Mouse (Mus musculus) lung, adult 18-20 months (tissue): Measurements from ENCODE around the gene Flvcr1.
"Not testable (repeated sequence)": the region's sequence is repeated elsewhere in the genome, so short reads cannot be mapped to it uniquely, and the experiment has no call there.

ENCODE experiments used
- DNase-seq, 2 experiments: peaks; one replicate each; pipeline ENCODE4 v3.0.0; 2022; ENCODE audit warnings: mixed read lengths in 2 of 2

Gene Flvcr1

DNA sequence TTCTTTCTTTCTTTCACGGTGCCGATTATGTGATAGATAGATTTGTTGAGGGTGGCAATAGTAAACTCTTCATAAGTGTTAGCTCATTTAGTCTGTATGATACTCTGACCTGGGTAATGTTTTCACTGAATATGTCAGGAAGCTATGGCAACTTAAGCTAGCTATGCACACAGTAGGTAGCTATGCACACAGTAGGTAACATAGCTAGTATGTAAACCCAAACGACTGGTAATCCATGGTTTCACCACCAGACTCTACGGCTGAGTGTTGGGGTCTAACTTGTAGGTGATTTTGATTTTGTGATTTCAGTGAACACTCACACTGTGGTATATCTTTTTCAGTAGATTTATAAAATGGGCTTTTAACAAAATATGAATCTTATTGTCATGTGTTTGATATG lies 12.0 kb upstream of the Flvcr1 start:
- no peak for DNase-seq

GRCm38 (mm10) chr1:191036554-191037334 lies 10.8 kb upstream of the Flvcr1 start, which contains the start of gene Spata45:
Gene Spata45 (plus strand): TSS chr1:191036639.
- no peak for DNase-seq

GRCm38 (mm10) chr1:191035649-191036048 lies 9.7 kb upstream of the Flvcr1 start:
- no peak for DNase-seq

- not testable (repeated sequence) for DNase-seq
Observed at GRCm38 (mm10) chr1:191030922-191031425, 5.0 kb upstream of the Flvcr1 start.

- DNase-seq, result no peak
Observed at GRCm38 (mm10) chr1:191030182-191030581, 4.2 kb upstream of the Flvcr1 start.

DNA sequence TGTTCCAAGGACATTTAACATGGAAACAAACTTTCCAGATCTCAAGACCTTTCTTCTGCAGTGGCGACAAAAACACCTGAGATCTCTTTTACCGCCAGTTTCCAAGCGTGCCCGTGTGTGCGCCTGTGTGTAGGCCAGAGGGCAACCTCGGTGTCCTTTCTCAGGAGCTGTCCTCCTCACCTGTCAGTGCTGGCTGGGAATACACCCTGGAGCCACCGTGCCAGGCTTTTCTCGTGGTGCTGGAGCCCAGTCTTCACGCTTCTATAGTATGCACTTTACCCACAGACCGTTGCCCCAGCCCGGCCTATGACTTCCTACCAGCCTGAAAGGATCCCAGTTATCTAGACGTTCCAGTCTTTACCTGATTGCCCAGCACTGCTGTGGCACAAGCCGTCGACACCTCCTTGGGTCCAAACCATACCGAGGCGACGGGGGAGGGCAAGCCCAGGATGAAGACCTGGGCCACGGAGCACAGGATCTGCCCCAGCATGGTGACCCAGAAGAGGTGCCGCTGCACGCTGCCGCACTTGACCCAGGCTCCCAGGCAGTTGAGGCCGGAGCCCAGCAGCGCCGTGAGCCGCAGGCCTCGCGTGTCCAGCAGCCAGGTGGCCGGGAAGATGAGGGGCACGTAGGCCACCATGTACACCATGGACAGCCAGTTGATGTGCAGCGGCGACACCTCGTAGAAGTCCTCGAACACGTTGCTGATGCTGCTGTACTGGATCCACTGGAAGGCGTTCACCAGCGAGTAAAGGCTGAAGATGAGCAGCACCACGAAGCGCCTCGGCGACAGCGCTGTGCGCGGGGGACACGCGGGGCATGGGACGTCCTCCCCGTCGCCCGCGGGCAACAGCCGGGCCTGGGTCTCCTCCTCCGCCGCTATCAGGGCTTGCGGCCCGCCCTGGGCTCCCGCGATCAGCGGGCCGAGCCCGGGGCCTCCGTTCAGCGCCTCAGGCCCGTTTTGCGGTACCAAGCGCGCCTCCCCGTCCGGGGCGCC lies 644 bp downstream of the Flvcr1 start:
- DNase-seq, result peak; percentile 28 to 32

DNA sequence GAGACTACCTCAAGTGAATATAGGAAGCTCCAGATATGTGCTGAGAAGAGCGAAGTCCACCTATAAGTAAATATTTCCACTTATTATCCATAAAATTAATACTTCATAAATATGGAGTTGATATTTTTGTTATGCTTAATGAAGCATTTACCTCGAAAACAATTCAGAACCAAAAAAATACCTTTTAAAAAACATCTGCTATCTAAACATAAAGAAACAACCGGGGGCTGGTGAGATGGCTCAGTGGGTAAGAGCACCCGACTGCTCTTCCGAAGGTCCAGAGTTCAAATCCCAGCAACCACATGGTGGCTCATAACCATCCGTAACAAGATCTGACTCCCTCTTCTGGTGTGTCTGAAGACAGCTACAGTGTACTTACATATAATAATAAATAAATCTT lies 2.2 kb downstream of the Flvcr1 start:
- DNase-seq, result not testable (repeated sequence)

DNA sequence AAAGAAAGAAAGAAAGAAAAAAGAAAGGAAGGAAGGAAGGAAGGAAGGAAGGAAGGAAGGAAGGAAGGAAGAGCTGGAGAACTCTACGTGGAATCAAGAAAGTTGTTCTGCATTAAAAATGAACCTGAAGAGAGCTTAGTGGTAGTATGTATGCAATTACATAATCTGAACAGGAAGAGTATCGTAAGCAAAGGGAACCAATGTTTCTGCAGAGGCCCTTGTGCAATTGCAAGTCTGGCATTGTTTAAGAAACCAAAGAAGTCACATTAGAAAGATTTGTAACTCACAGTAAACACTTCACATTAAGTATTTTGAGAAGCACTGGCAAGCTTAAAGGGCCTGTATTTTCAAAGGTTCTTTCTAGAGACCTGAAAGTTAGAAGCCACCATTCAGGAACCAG lies 2.8 kb downstream of the Flvcr1 start:
- DNase-seq, result peak; percentile 28 to 46

GRCm38 (mm10) chr1:191021016-191021415 lies 4.9 kb downstream of the Flvcr1 start:
- DNase-seq, result no peak

GRCm38 (mm10) chr1:191020217-191020924 lies 5.6 kb downstream of the Flvcr1 start:
- DNase-seq, result no peak

DNA sequence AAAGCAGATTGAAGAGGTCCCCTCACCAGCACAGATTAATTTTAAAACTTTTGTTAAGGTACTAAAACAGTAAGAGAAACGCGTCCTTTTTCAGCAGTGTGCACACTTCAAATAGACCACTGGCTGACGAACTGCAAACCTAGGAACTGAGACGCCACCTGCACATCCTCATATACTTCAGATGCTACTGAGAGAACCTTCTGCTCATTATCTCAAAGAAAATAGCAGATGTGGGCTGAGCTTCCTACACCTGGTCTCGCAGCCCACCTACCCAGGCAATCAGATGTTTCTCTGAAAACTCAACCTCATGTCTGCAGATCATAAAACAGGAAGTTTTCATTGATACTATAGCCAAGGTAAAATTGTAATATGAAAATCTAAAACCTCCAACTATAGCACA lies 6.2 kb downstream of the Flvcr1 start:
- no peak for DNase-seq

DNA sequence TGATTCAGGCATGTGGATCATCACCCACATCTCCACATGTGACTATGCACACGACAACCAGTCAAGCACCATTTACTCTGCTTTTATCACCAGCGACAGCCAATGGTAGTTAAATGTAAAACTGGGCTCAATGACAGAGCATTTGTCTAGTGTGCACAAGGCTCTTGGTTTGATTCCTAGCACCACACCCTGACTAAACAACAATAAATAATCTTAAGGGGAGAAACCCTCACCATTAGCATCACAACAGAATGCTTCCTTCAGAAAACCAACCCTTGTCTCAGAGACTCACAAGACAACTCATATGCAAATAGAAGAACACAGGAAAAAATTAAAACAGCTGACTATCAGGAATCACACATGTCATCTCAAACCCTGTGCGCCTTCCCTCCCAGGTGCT lies 11.7 kb downstream of the Flvcr1 start:
- no peak for DNase-seq

GRCm38 (mm10) chr1:191008707-191009106 lies 17.3 kb downstream of the Flvcr1 start:
- DNase-seq, result no peak

DNA sequence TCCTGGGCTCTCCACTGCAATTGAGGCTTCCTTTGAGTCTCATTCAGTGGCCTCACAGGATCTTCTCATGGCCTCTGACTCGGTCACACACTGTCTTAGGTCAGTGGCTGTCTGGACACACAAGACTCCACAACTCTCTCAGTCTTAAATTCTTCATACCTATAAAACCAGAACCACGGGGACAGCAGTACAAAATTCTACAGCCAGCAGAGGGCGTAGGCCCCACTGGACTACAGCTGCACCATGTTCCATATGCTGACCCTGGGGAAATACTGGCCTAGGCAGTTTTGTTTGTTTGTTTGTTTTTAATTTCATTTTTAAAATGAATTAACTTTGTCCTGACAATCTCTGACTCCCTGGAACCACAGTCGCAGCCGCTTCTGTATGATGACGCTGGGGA lies 23.8 kb downstream of the Flvcr1 start:
- no peak for DNase-seq

DNA sequence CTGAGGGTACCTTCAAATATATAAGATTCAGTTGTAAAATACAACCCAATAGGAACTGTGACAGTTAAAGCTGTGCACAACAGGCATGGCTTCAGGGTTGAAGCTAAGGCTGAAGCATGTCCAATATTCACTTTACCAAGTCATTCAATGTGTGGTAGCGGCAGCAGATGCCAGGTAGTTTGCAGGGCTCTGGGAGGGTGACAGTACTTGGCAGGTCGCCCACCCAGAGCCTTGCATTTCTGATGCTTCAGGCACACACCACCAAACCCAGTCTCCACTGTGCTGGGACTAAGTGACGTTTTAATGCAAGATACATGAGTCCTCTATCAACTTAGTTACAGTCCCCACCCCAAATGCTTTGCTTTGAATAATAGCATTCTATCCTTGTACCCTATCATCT lies 25.3 kb downstream of the Flvcr1 start:
- no peak for DNase-seq

- no peak for DNase-seq
Observed at GRCm38 (mm10) chr1:190998027-190998426, 27.9 kb downstream of the Flvcr1 start.

- DNase-seq, result no peak
Observed at GRCm38 (mm10) chr1:190996346-190996877, 29.5 kb downstream of the Flvcr1 start.

DNA sequence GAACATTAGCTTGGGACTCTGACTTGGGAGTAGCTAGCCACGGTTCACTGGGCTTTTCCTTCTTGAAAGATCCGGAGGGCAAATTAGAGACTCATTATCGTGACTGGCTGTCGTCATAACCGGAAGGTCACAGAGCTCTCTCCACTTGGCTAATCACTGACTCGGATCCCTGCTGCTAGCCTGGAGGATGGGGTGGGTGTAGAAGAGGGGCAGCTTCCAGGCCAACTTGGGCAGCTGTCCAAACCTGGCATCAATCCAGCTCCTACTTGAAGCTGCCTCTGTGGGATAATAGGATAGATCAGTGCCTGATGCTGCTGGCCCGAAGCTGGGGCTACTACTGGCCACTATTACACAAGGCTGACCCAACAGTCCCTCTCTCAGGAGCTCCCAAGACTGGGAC lies 30.4 kb downstream of the Flvcr1 start:
- peak in 1 of 2 experiments; percentile 17 for DNase-seq

GRCm38 (mm10) chr1:190989437-190990082 lies 36.4 kb downstream of the Flvcr1 start:
- DNase-seq, result no peak

- no peak for DNase-seq
Observed at GRCm38 (mm10) chr1:190981412-190981811, 44.5 kb downstream of the Flvcr1 start.

DNA sequence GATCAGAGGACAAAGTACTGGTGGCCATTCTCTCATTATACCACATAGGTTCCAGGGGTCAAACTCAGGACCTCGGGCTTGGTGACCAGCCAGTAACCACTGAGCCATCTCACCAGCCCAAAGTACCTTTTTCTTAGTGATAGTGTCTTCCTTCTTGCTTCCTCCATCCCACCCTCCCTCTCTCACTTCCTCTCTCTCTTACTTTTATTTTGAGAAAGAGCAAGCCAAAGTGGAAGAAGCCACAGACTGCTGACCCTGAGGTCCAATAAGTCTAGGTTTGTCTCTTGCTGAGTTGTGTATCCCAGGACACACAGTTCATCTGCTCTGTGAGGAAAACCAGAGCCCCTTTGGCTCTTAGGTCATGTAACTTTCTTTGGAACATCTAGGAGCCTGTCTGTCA lies 45.5 kb downstream of the Flvcr1 start:
- DNase-seq, result no peak

- DNase-seq, result peak; percentile 67 to 76
Observed at GRCm38 (mm10) chr1:190979100-190979563, 46.8 kb downstream of the Flvcr1 start, which contains the start of gene Vash2. Gene Vash2 (minus strand): TSS chr1:190979296.
